Mouse (Mus musculus) embryo, embryonic 11.5 days (tissue): ENCODE measurements around the gene Vmn1r6.
"Not testable (repeated sequence)": the region's sequence is repeated elsewhere in the genome, so short reads cannot be mapped to it uniquely, and the experiment has no call there.

Source experiments
- DNase-seq: peaks from one replicate; pipeline ENCODE4 v3.0.0-alpha.2; 2012; ENCODE audit warnings: low read depth, low spot score

Vmn1r6 gene

DNA sequence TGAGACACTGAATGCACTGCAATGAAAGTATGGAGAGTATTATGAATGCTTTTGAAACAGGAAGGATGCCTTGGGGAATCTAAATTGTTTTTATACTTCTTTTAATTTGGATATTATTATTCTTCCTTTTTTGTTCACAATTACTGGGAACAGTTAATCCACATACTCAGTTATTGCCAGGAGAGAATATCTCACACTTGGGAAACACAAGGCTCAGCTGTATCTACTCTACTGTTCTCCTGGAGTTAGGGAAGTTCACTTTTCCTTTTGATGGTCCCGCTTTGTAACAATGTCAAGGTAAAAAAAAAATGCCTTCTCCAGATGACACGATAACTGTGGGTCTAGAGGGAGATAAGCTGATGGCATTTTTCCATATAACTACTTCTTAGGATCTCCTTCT, at the start of gene Vmn1r6:
Gene Vmn1r6, plus strand, starts transcription at position 301 of the 400 bp plus-strand sequence.
- no peak for DNase-seq

DNA sequence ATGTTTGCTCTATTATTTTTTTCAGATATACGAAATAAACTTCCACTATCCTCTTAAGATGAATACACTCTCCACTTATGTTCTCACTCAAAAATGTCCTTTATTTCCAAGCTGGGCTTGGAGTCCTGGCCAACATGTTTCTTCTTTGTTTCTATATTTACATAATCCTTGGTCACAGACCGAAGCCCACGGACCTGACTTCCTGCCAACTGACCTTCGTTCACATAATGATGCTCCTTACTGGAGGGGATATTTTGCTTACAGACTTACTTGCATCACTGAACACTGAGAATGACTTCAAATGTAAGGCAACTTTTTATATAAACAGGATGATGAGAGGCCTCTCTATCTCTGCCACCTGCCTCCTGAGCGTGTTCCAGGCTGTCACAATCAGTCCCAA, 40.6 kb upstream of the Vmn1r6 start:
- DNase-seq = no peak

DNA sequence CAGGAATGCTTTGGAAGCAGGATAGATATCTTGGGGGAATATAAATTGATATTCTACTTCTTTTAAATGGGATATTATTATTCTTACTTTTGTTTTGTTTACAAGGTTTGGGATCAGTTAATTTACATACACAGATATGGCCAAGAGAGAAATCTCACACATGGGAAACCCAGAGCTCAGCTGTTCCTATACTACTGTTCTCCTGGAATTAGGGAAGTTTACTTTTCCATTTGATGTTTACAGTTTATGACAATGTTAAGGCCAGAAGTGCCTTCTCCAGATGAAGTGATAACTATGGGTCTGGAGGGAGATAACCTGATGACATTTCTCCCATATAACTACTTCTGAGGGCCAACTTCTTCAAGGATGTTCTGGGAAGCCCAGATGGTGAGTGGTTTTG, 27.1 kb upstream of the Vmn1r6 start, which contains the start of gene Vmn1r5:
Gene Vmn1r5, plus strand, starts transcription at position 301 of the 400 bp plus-strand sequence.
- no peak for DNase-seq

DNA sequence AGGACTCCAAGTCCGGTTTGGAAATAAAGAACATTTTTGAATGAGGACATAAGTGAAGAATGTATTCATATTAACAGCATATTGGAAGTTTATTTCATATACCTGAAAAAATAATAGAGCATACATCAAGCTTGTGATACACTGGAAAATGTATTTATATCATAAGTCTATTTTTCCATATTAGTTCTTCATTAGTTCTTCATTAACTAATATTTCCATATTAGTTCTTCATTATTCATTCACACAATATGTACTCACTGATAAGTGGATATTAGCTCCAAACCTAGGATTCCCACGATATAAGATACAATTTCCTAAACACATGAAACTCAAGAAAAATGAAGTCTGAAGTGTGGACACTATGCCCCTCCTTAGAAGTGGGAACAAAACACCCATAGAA, 28.2 kb downstream of the Vmn1r6 start, which contains the start of gene Vmn1r7:
Gene Vmn1r7, minus strand, starts transcription at position 101 of the 400 bp plus-strand sequence.
- not testable (repeated sequence) for DNase-seq

DNA sequence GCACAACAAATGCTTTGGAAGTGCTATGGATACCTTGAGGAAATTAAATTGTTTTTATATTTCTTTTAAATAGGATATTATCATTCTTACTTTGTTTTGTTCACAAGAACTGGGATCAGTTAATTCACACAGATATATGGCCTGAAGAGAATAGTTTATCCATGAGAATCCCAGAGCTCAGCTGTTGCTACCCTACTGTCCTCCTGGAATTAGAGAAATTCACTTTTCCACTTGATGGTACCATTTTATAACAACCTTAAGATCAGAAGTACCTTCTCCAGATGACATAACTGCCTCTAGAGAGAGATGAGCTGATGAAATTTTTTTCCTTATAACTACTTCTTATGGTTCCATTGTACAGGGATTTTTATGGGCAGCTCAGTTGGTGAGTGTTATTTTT, 34.9 kb downstream of the Vmn1r6 start, which contains the start of gene Vmn1r8:
Gene Vmn1r8, plus strand, starts transcription at position 301 of the 400 bp plus-strand sequence.
- DNase-seq = no peak

DNA sequence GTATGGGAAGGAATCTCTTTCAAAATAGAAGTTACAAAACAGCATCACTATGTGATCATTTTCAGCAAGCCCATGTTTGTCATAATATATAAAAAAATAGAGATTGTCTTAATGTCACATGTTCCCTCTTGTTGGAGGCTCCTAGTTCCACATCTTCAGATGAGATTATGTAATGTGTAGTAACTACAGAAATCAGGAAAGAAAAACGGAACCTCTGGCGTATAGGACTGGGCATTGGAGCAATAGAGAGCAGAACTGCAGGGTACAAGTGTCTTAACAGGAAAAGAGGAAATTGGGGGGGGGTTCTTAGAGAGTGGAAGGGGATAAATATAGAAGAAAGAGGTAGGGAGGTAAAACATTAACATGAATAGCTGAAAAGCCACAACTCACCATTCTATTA, 37.6 kb downstream of the Vmn1r6 start:
- no peak for DNase-seq
